Mouse (Mus musculus) intestine, embryonic 14.5 days (tissue): Measurements from ENCODE around the gene Galntl6. TPM values are rescaled to one million over a fixed set of nuclear protein-coding genes. Genes with fewer than 3 reads are reported as not detected.

Experiments used
- ATAC-seq: fragments of 200-750 bp; cut with Nextera tagmentation; replicated peaks from 2 replicates; pipeline ENCODE4 v1.8.0; 2017; ENCODE audit warnings: low read depth, moderate number of reproducible peaks, moderate TSS enrichment, moderate library complexity; ENCODE audit not compliant: low FRiP score, low TSS enrichment
- DNase-seq: peaks from one replicate; pipeline ENCODE4 v3.0.0-alpha.2; 2018; ENCODE audit warnings: low spot score
- H3K27ac ChIP-seq: fragments of 300-500 bp; sonication (generic); 2 replicates; pipeline ENCODE4 v1.5.1; 2014; ENCODE audit warnings: low read depth, mild to moderate bottlenecking, control low read depth
- H3K27me3 ChIP-seq: fragments of 300-500 bp; sonication (generic); replicated peaks from 2 replicates; pipeline ENCODE4 v1.6.1; 2014; ENCODE audit warnings: low read length, control low read depth; ENCODE audit not compliant: control insufficient read depth, insufficient read depth
- H3K36me3 ChIP-seq: fragments of 300-500 bp; sonication (generic); 2 replicates; pipeline ENCODE4 v1.6.1; 2014; ENCODE audit warnings: low read length, control low read depth; ENCODE audit not compliant: control insufficient read depth, insufficient read depth
- H3K4me1 ChIP-seq: fragments of 300-500 bp; sonication (generic); replicated peaks from 2 replicates; pipeline ENCODE4 v1.6.1; 2014; ENCODE audit warnings: low read length, control low read depth, mixed read lengths; ENCODE audit not compliant: control insufficient read depth, insufficient read depth
- H3K4me2 ChIP-seq: fragments of 300-500 bp; sonication (generic); 2 replicates; pipeline ENCODE4 v1.6.1; 2014; ENCODE audit warnings: low read length
- H3K4me3 ChIP-seq: fragments of 300-500 bp; sonication (generic); 2 replicates; pipeline ENCODE4 v1.5.1; 2014; ENCODE audit warnings: low read depth, low read length, control low read depth, mixed read lengths
- H3K9ac ChIP-seq: fragments of 300-500 bp; sonication (generic); 2 replicates; pipeline ENCODE4 v1.6.1; 2014; ENCODE audit warnings: mild to moderate bottlenecking, low read length
- H3K9me3 ChIP-seq: fragments of 300-500 bp; sonication (generic); 2 replicates; pipeline ENCODE4 v1.6.1; 2016; ENCODE audit warnings: low read length, control low read depth; ENCODE audit not compliant: control insufficient read depth
- WGBS: fragments of 180-500 bp; shearing (Covaris S2); extraction: QIAGEN DNeasy Blood & Tissue Kit; methylation state at CpG from one replicate; pipeline ENCODE4 v1.1.7; 2014; 5-methylcytosine and 5-hydroxymethylcytosine counted together
- polyA plus RNA-seq: library from polyadenylated mRNA; unstranded; fragments of >200 nt; fragmentation: Nextera tagmentation; extraction: Ambion mirVana; gene quantifications from 2 replicates; pipeline ENCODE4 v1.2.1, GENCODE M21; 2014

Galntl6 gene
- polyA plus RNA-seq, 1 experiment from 2014 or later, result 0.41 TPM

GRCm38 (mm10) chr8:58217885-58218284 lies 694.6 kb downstream of the Galntl6 start:
- H3K27me3 ChIP-seq, result no peaks in the 10 kb centered on the region
- no peak for ATAC-seq
- H3K9me3 ChIP-seq, result no peaks in the 10 kb centered on the region
- H3K27ac ChIP-seq, result no peak overlapping the region
- H3K9ac ChIP-seq, result no peak overlapping the region
- no peak overlapping the region for H3K4me2 ChIP-seq
- no peak overlapping the region for H3K4me3 ChIP-seq
- no peaks in the 10 kb centered on the region for H3K36me3 ChIP-seq
- H3K4me1 ChIP-seq, result no peaks in the 10 kb centered on the region
- no peak for DNase-seq
- 62% methylated on average over 8 of the region's 8 CpGs for WGBS

GRCm38 (mm10) chr8:58189694-58190093 lies 722.7 kb downstream of the Galntl6 start:
- ATAC-seq (no peak), DNase-seq (no peak)
- Histone ChIP-seq H3K27me3 (no peaks in the 10 kb centered on the region), H3K4me2 (no peak overlapping the region), H3K4me1 (no peaks in the 10 kb centered on the region), H3K4me3 (no peak overlapping the region), H3K9ac (no peak overlapping the region), H3K9me3 (no peaks in the 10 kb centered on the region), H3K27ac (no peak overlapping the region), H3K36me3 (no peaks in the 10 kb centered on the region)
- 71% methylated on average over 1 of the region's 1 CpGs for WGBS

GRCm38 (mm10) chr8:58146961-58147360 lies 765.5 kb downstream of the Galntl6 start:
- no peaks in the 10 kb centered on the region for H3K27me3 ChIP-seq
- no peak overlapping the region for H3K9ac ChIP-seq
- no peak overlapping the region for H3K4me3 ChIP-seq
- H3K4me1 ChIP-seq, result no peaks in the 10 kb centered on the region
- DNase-seq (peak; percentile 58), ATAC-seq (no peak)
- H3K27ac ChIP-seq, result no peak overlapping the region
- WGBS, result 14% methylated on average over 1 of the region's 1 CpGs
- H3K9me3 ChIP-seq, result no peaks in the 10 kb centered on the region
- H3K4me2 ChIP-seq, result no peak overlapping the region
- no peaks in the 10 kb centered on the region for H3K36me3 ChIP-seq

- DNase-seq (no peak), ATAC-seq (no peak)
- no peak overlapping the region for H3K4me3 ChIP-seq
- no peaks in the 10 kb centered on the region for H3K27me3 ChIP-seq
- H3K36me3 ChIP-seq, result no peaks in the 10 kb centered on the region
- H3K4me1 ChIP-seq, result no peaks in the 10 kb centered on the region
- H3K27ac ChIP-seq, result no peak overlapping the region
- no peaks in the 10 kb centered on the region for H3K9me3 ChIP-seq
- H3K4me2 ChIP-seq, result no peak overlapping the region
- WGBS, result 77% methylated on average over 4 of the region's 4 CpGs
- no peak overlapping the region for H3K9ac ChIP-seq
Observed at GRCm38 (mm10) chr8:58086733-58087132, 825.7 kb downstream of the Galntl6 start.

GRCm38 (mm10) chr8:58084931-58085330 lies 827.5 kb downstream of the Galntl6 start:
- no peaks in the 10 kb centered on the region for H3K36me3 ChIP-seq
- H3K4me1 ChIP-seq, result no peaks in the 10 kb centered on the region
- DNase-seq (no peak), ATAC-seq (no peak)
- H3K9ac ChIP-seq, result no peak overlapping the region
- H3K4me2 ChIP-seq, result no peak overlapping the region
- no peaks in the 10 kb centered on the region for H3K9me3 ChIP-seq
- WGBS, result 85% methylated on average over 6 of the region's 6 CpGs
- H3K4me3 ChIP-seq, result no peak overlapping the region
- no peaks in the 10 kb centered on the region for H3K27me3 ChIP-seq
- H3K27ac ChIP-seq, result no peak overlapping the region

GRCm38 (mm10) chr8:58081715-58082114 lies 830.7 kb downstream of the Galntl6 start:
- H3K9ac ChIP-seq, result no peak overlapping the region
- 71% methylated on average over 5 of the region's 5 CpGs for WGBS
- DNase-seq, result no peak

GRCm38 (mm10) chr8:58074611-58075010 lies 837.8 kb downstream of the Galntl6 start:
- 64% methylated on average over 4 of the region's 4 CpGs for WGBS
- Histone ChIP-seq H3K27ac (no peak overlapping the region), H3K4me1 (no peaks in the 10 kb centered on the region), H3K9me3 (no peaks in the 10 kb centered on the region), H3K9ac (no peak overlapping the region), H3K27me3 (no peaks in the 10 kb centered on the region), H3K4me3 (no peak overlapping the region), H3K4me2 (no peak overlapping the region), H3K36me3 (no peaks in the 10 kb centered on the region)
- ATAC-seq, result no peak
- no peak for DNase-seq

More at GRCm38 (mm10) chr8:58081715-58082114, 830.7 kb downstream of the Galntl6 start:
- Histone ChIP-seq H3K4me2 (no peak overlapping the region), H3K9me3 (no peaks in the 10 kb centered on the region), H3K4me3 (no peak overlapping the region), H3K27ac (no peak overlapping the region), H3K27me3 (no peaks in the 10 kb centered on the region), H3K36me3 (no peaks in the 10 kb centered on the region), H3K4me1 (no peaks in the 10 kb centered on the region)
- ATAC-seq, result no peak

- no peaks in the 10 kb centered on the region for H3K4me1 ChIP-seq
- WGBS, result 85% methylated on average over 1 of the region's 1 CpGs
- no peaks in the 10 kb centered on the region for H3K27me3 ChIP-seq
- ATAC-seq, result no peak
- no peak overlapping the region for H3K9ac ChIP-seq
- no peaks in the 10 kb centered on the region for H3K36me3 ChIP-seq
- no peak overlapping the region for H3K4me3 ChIP-seq
- no peak overlapping the region for H3K27ac ChIP-seq
- no peak overlapping the region for H3K4me2 ChIP-seq
- no peak for DNase-seq
- no peaks in the 10 kb centered on the region for H3K9me3 ChIP-seq
Observed at GRCm38 (mm10) chr8:58073733-58074132, 838.7 kb downstream of the Galntl6 start.

GRCm38 (mm10) chr8:58032271-58032670 lies 880.2 kb downstream of the Galntl6 start:
- Histone ChIP-seq H3K4me3 (no peak overlapping the region), H3K4me1 (no peaks in the 10 kb centered on the region), H3K36me3 (no peaks in the 10 kb centered on the region), H3K4me2 (no peak overlapping the region), H3K9me3 (no peaks in the 10 kb centered on the region), H3K9ac (no peak overlapping the region), H3K27me3 (no peaks in the 10 kb centered on the region), H3K27ac (no peak overlapping the region)
- 72% methylated on average over 3 of the region's 3 CpGs for WGBS
- ATAC-seq (no peak), DNase-seq (no peak)
